Mouse (Mus musculus) mouse trophoblast stem cell (cell line): ENCODE results near the gene Rmi2.
"Not testable (repeated sequence)": the region's sequence is repeated elsewhere in the genome, so short reads cannot be mapped to it uniquely, and the experiment has no call there.

ENCODE experiments used
- in situ Hi-C, 2 experiments: fragments of 300-500 bp; cut with MseI, MboI; formaldehyde crosslinking; loops; 2 replicates in 1 of 2; 3 replicates in 1 of 2; pipeline ENCODE4 v1.15.1; 2025

Gene Rmi2

GRCm38 (mm10) chr16:10834911-10835587 is at the start of gene Rmi2:
Gene Rmi2, plus strand, starts transcription at chr16:10835059.
- in situ Hi-C loops: no loop called here

- in situ Hi-C loops: loop anchor here in 1 of 2 experiments (10.0 kb wide), 1 partner anchor 211 kb away; no protein-coding TSS in a partner anchor
Observed at GRCm38 (mm10) chr16:10785371-10786231, 49.3 kb upstream of the Rmi2 start, which contains the start of gene Socs1. Gene Socs1, minus strand, starts transcription at chr16:10785536.

- in situ Hi-C loops: loop anchor here in 1 of 2 experiments (10.0 kb wide), 1 partner anchor 211 kb away; no protein-coding TSS in a partner anchor
Observed at GRCm38 (mm10) chr16:10786288-10786687, 48.6 kb upstream of the Rmi2 start.

GRCm38 (mm10) chr16:10786782-10787547 is 47.9 kb upstream of the Rmi2 start:
- in situ Hi-C loops: loop anchor here in 1 of 2 experiments (10.0 kb wide), 1 partner anchor 212 kb away; no protein-coding TSS in a partner anchor

GRCm38 (mm10) chr16:10787548-10788058 is 47.3 kb upstream of the Rmi2 start:
- in situ Hi-C loops: loop anchor here in 1 of 2 experiments (10.0 kb wide), 1 partner anchor 213 kb away; no protein-coding TSS in a partner anchor

- in situ Hi-C loops: loop anchor here in 1 of 2 experiments (10.0 kb wide), 1 partner anchor 213 kb away; no protein-coding TSS in a partner anchor
Observed at GRCm38 (mm10) chr16:10788271-10788670, 46.6 kb upstream of the Rmi2 start, which contains the start of gene Tnp2. Gene Tnp2, minus strand, starts transcription at chr16:10788660.

GRCm38 (mm10) chr16:10788866-10789265 is 46.0 kb upstream of the Rmi2 start:
- in situ Hi-C loops: loop anchor here in 1 of 2 experiments (10.0 kb wide), 1 partner anchor 214 kb away; no protein-coding TSS in a partner anchor

- in situ Hi-C loops: no loop called here
Observed at GRCm38 (mm10) chr16:10790702-10791101, 44.2 kb upstream of the Rmi2 start, which contains the start of gene Prm3. Gene Prm3, minus strand, starts transcription at chr16:10790914.

- in situ Hi-C loops: no loop called here
Observed at GRCm38 (mm10) chr16:10796034-10796433, 38.8 kb upstream of the Rmi2 start, which contains the start of gene Prm2. Gene Prm2, minus strand, starts transcription at chr16:10796134.

GRCm38 (mm10) chr16:10802420-10802819 is 32.4 kb upstream of the Rmi2 start:
- in situ Hi-C loops: not testable (repeated sequence)

GRCm38 (mm10) chr16:10805789-10806527 is 28.9 kb upstream of the Rmi2 start, which contains the start of gene Prm1:
Gene Prm1, minus strand, starts transcription at chr16:10805839.
- in situ Hi-C loops: no loop called here

GRCm38 (mm10) chr16:10810376-10810775 is 24.5 kb upstream of the Rmi2 start:
- in situ Hi-C loops: no loop called here

- in situ Hi-C loops: no loop called here
Observed at GRCm38 (mm10) chr16:10812865-10813371, 21.9 kb upstream of the Rmi2 start, which contains the start of gene Gm11172. Gene Gm11172, plus strand, starts transcription at chr16:10812915.

GRCm38 (mm10) chr16:10813726-10814125 is 21.1 kb upstream of the Rmi2 start:
- in situ Hi-C loops: no loop called here

- in situ Hi-C loops: no loop called here
Observed at GRCm38 (mm10) chr16:10814864-10815263, 20.0 kb upstream of the Rmi2 start.

GRCm38 (mm10) chr16:10818579-10819135 is 16.2 kb upstream of the Rmi2 start:
- in situ Hi-C loops: no loop called here

GRCm38 (mm10) chr16:10819966-10820365 is 14.9 kb upstream of the Rmi2 start:
- in situ Hi-C loops: no loop called here

GRCm38 (mm10) chr16:10821387-10821786 is 13.5 kb upstream of the Rmi2 start:
- in situ Hi-C loops: no loop called here

- in situ Hi-C loops: no loop called here
Observed at GRCm38 (mm10) chr16:10824536-10824935, 10.3 kb upstream of the Rmi2 start.
